Comparison of ENCODE assay signal across 23 mouse cellular contexts in the genomic region with DNA sequence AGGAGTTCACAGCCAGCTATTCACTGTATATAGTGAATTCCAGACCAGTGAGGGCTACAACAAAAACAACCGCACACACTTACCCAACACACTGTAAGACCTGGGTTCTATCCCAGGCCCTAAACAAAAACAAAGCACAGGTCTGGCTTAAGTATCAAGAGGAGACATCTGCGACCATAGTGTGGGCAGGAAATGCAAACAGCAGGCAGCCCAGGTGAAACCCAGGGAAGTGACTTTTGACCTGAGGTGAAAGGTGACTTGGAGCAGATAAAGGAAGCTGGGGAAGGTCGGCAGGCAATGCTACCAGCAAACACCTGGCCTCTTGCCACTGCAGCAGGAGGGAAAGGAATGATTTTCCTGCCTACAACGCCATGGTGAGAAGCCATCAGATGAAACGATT.
DNase-seq lines count a peak whose midpoint lies in the region; ATAC-seq and TF ChIP-seq lines count a peak whose summit lies in the region.
"Had no signal": no experiment of that assay in that cellular context is flagged by ENCODE, and none has a peak within 500 bp of the region (broad histone marks: within the 10 kb centered on the region; RNA-seq: fewer than 3 reads in every experiment).

No protein-coding gene starts in this region.

- no peak for TF ChIP-seq EP300 in stomach, postnatal 0 days (optimal IDR thresholded peaks at IDR 0.05)

- DNase-seq in liver = peak; percentile 21
- no peak for DNase-seq in liver, embryonic 11.5 days (ENCODE audit: low spot score)
- no peak for DNase-seq in stomach, postnatal 0 days (ENCODE audit: low spot score)
- no peak for DNase-seq in frontal cortex, postnatal 10 days (ENCODE audit: low spot score in 2 of 2)
- no peak for DNase-seq in layer of hippocampus, postnatal 25 days (ENCODE audit: extremely low spot score in 1 of 2, low spot score in 1 of 2)
- no peak for DNase-seq in layer of hippocampus, adult 9-10 months (ENCODE audit: low spot score)
- DNase-seq: adrenal gland, postnatal 36 days; forebrain, postnatal 0 days; gastrocnemius, adult 2 months; heart, postnatal 10 days; lung, embryonic 14.5 days; lung, postnatal 36 days; thymus, postnatal 25 days had no signal

- no peaks in the 10 kb centered on the region for H3K9me3 ChIP-seq in liver, embryonic 11.5 days (ENCODE audit: control insufficient read depth, low read length)
- no peaks in the 10 kb centered on the region for H3K9me3 ChIP-seq in intestine, embryonic 15.5 days
- H3K9me3 ChIP-seq in liver, embryonic 15.5 days (replicated peaks) = no peaks in the 10 kb centered on the region
- no peaks in the 10 kb centered on the region for H3K9me3 ChIP-seq in stomach, postnatal 0 days (ENCODE audit: control insufficient read depth, low read length)
- H3K9me3 ChIP-seq: heart, embryonic 12.5 days; hindbrain, embryonic 10.5 days; kidney, embryonic 15.5 days; limb, embryonic 12.5 days; megakaryocyte, embryonic 14.5 days; midbrain, embryonic 13.5 days had no signal

- H3K4me3 ChIP-seq in liver, embryonic 11.5 days (ENCODE audit: low read depth, low read length) = no peak overlapping the region
- no peak overlapping the region for H3K4me3 ChIP-seq in intestine, embryonic 15.5 days (replicated peaks)
- H3K4me3 ChIP-seq in liver, embryonic 15.5 days (replicated peaks) = no peak overlapping the region
- no peak overlapping the region for H3K4me3 ChIP-seq in stomach, postnatal 0 days (ENCODE audit: low read depth, low read length)
- H3K4me3 ChIP-seq: gastrocnemius, adult 2 months; heart, embryonic 12.5 days; hindbrain, embryonic 10.5 days; kidney, embryonic 15.5 days; left cerebral cortex, adult 2 months; limb, embryonic 12.5 days; megakaryocyte, embryonic 14.5 days; midbrain, embryonic 13.5 days had no signal

- no peak for ATAC-seq in liver, embryonic 11.5 days (replicated peaks; ENCODE audit: low FRiP score)
- no peak for ATAC-seq in intestine, embryonic 15.5 days
- no peak for ATAC-seq in liver, embryonic 15.5 days (ENCODE audit: insufficient read depth)
- no peak for ATAC-seq in stomach, postnatal 0 days (ENCODE audit: low FRiP score, low TSS enrichment)
- ATAC-seq: forebrain, postnatal 0 days; hindbrain, embryonic 16.5 days had no signal

- H3K27ac ChIP-seq in liver, embryonic 11.5 days (ENCODE audit: low read depth, low read length) = no peak overlapping the region
- H3K27ac ChIP-seq in intestine, embryonic 15.5 days = peak overlapping the region; percentile 59; the same call in 1 of the 2 replicates
- peak overlapping the region; percentile 54 for H3K27ac ChIP-seq in liver, embryonic 15.5 days (replicated peaks)
- H3K27ac ChIP-seq in stomach, postnatal 0 days (replicated peaks) = peak overlapping the region; percentile 82
- H3K27ac ChIP-seq: kidney, embryonic 15.5 days; left cerebral cortex, adult 2 months; limb, embryonic 12.5 days; midbrain, embryonic 13.5 days had no signal

- H3K4me2 ChIP-seq in liver, embryonic 11.5 days = no peak overlapping the region
- no peak overlapping the region for H3K4me2 ChIP-seq in intestine, embryonic 15.5 days (replicated peaks)
- H3K4me2 ChIP-seq in liver, embryonic 15.5 days = no peak overlapping the region
- no peak overlapping the region for H3K4me2 ChIP-seq in stomach, postnatal 0 days (replicated peaks; ENCODE audit: low read depth)
- H3K4me2 ChIP-seq: heart, embryonic 12.5 days; kidney, embryonic 15.5 days; limb, embryonic 12.5 days; lung, embryonic 14.5 days; midbrain, embryonic 13.5 days had no signal

- no peak overlapping the region for H3K9ac ChIP-seq in liver, embryonic 11.5 days (ENCODE audit: low read depth, low read length)
- H3K9ac ChIP-seq in intestine, embryonic 15.5 days = no peak overlapping the region
- no peak overlapping the region for H3K9ac ChIP-seq in liver, embryonic 15.5 days
- no peak overlapping the region for H3K9ac ChIP-seq in stomach, postnatal 0 days (ENCODE audit: low read length)
- H3K9ac ChIP-seq: forebrain, postnatal 0 days; heart, embryonic 12.5 days; kidney, embryonic 15.5 days; limb, embryonic 12.5 days; lung, embryonic 14.5 days; midbrain, embryonic 13.5 days had no signal

- peaks cover 21% of the 10 kb centered on the region for H3K4me1 ChIP-seq in liver, embryonic 11.5 days (replicated peaks; ENCODE audit: control insufficient read depth, insufficient read depth, low read length)
- peaks cover 4% of the 10 kb centered on the region; the same call in 1 of the 2 replicates for H3K4me1 ChIP-seq in intestine, embryonic 15.5 days (replicated peaks)
- peaks cover 54% of the 10 kb centered on the region for H3K4me1 ChIP-seq in liver, embryonic 15.5 days (replicated peaks)
- H3K4me1 ChIP-seq in stomach, postnatal 0 days (replicated peaks; ENCODE audit: control insufficient read depth, insufficient read depth) = no peaks in the 10 kb centered on the region
- H3K4me1 ChIP-seq: kidney, embryonic 15.5 days had no signal

- no peaks in the 10 kb centered on the region for H3K36me3 ChIP-seq in liver, embryonic 11.5 days (ENCODE audit: control insufficient read depth, insufficient read depth, low read length)
- no peaks in the 10 kb centered on the region for H3K36me3 ChIP-seq in intestine, embryonic 15.5 days
- no peaks in the 10 kb centered on the region for H3K36me3 ChIP-seq in liver, embryonic 15.5 days (replicated peaks)
- H3K36me3 ChIP-seq in stomach, postnatal 0 days (ENCODE audit: control insufficient read depth, insufficient read depth, low read length) = no peaks in the 10 kb centered on the region
- H3K36me3 ChIP-seq: heart, embryonic 12.5 days; hindbrain, embryonic 10.5 days; kidney, embryonic 15.5 days; limb, embryonic 12.5 days; midbrain, embryonic 13.5 days had no signal

- WGBS in liver, embryonic 11.5 days = 39% methylated on average over 5 of the region's 5 CpGs
- WGBS in intestine, embryonic 15.5 days = 33% methylated on average over 5 of the region's 5 CpGs
- 47% methylated on average over 5 of the region's 5 CpGs for WGBS in liver, embryonic 15.5 days (ENCODE audit: insufficient replicate concordance)
- WGBS in stomach, postnatal 0 days = 36% methylated on average over 5 of the region's 5 CpGs

- no peaks in the 10 kb centered on the region for H3K27me3 ChIP-seq in liver, embryonic 11.5 days (replicated peaks; ENCODE audit: control insufficient read depth, insufficient read depth, low read length)
- H3K27me3 ChIP-seq in intestine, embryonic 15.5 days (replicated peaks) = no peaks in the 10 kb centered on the region
- no peaks in the 10 kb centered on the region for H3K27me3 ChIP-seq in liver, embryonic 15.5 days
- no peaks in the 10 kb centered on the region for H3K27me3 ChIP-seq in stomach, postnatal 0 days (ENCODE audit: control insufficient read depth, insufficient read depth, low read length)
- H3K27me3 ChIP-seq: kidney, embryonic 15.5 days; limb, embryonic 12.5 days; midbrain, embryonic 13.5 days had no signal

- TF ChIP-seq CTCF in stomach, postnatal 0 days (IDR thresholded peaks at IDR 0.05; ENCODE audit: low read depth) = no peak
